Mouse (Mus musculus) effector memory CD4-positive, alpha-beta T cell, adult 7 months (primary cell): ENCODE data around the gene Mtmr1. TPM values are rescaled to one million over a fixed set of nuclear protein-coding genes. Genes with fewer than 3 reads are reported as not detected.

Experiments used
- polyA plus RNA-seq: library from polyadenylated mRNA; unstranded; fragments of 100-300 nt; shearing (Covaris generic); gene quantifications from one replicate; pipeline ENCODE4 v1.2.1, GENCODE M21; 2017

Gene Mtmr1
- polyA plus RNA-seq = 46.5 TPM

DNA sequence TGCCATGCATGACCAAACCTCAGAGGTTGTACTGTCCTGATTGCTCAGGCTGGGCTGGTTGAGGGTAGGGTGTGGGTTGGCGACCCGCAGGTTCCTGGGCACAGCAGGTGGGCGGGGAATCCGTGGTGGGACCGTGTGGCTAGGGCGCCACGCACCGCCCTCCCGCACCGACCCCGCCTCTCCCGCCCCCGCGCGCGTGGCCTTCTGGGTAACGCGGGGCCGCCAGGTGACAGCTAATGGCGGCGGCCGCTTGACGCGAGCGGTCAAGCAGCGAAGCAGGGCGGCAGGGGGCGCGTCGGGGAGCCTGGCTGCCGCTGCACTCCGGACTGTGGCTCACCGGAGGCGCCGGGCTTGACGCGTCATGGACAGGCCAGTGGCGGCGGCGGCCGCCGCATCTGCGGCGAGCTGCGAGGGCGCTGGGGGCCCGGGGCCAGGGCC, at the start of gene Mtmr1:
TSS of gene Mtmr1 (plus strand) at position 207 of the 438 bp plus-strand sequence.

Other genes starting within 250 kb of the Mtmr1 start
- gene Mtm1, start 154.0 kb upstream of the Mtmr1 start, polyA plus RNA-seq = 5.4 TPM
- 4.5 TPM for gene Cd99l2, start 128.1 kb downstream of the Mtmr1 start, polyA plus RNA-seq
- gene Hmgb3, start 191.2 kb downstream of the Mtmr1 start, polyA plus RNA-seq = 18.4 TPM